Mouse (Mus musculus): ENCODE results near the gene Kcnk16.
"Not testable (repeated sequence)": the region's sequence is repeated elsewhere in the genome, so short reads cannot be mapped to it uniquely, and the experiment has no call there.

- TF ChIP-seq GATA1, TAL1 (IDR thresholded peaks at IDR 0.05; ENCODE audit: low read length): not testable (repeated sequence)
These were observed 36.1 kb upstream of the Kcnk16 start for GRCm38 (mm10) chr14:20305085-20305484.
